Mouse (Mus musculus): ENCODE results near the gene Oosp2.

DNA sequence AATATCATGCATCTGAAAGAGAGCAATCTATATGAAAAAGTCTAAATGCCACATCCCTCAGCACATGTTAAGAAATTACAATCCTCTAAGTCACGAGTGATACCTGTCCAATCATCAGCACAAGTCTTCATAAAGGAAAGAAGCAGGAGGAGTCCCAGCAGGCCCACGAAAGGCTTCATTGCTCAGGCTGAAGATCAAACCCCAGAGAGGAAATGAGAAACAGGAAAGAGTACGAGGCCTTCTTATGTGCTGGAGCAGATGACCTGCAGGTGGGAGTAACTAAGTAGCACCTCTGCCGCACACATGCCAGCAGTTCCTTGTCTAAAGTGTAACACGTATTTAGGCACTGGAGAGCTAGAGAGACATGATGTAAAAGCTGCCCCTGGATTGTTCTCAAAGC lies 30.5 kb upstream of the Oosp2 start, which contains the start of gene Oosp1:
- TF ChIP-seq POLR2A (IDR thresholded peaks at IDR 0.05; ENCODE audit: extremely low read depth, insufficient read depth, low read length) (no peak), CTCF (IDR thresholded peaks at IDR 0.05; ENCODE audit: extremely low read depth, insufficient read depth, low read length) (no peak)

All from cortical plate, adult 2 months (tissue).